Mouse (Mus musculus): ENCODE results near the gene Errfi1. TPM values are rescaled to one million over a fixed set of nuclear protein-coding genes. Genes with fewer than 3 reads are reported as not detected.
A peak's percentile ranks its signal among the peaks of the same experiment; 100 is the strongest.
"Not testable (repeated sequence)": the region's sequence is repeated elsewhere in the genome, so short reads cannot be mapped to it uniquely, and the experiment has no call there.

Errfi1 gene
- polyA plus RNA-seq, 1 experiment: 13.4 TPM

GRCm38 (mm10) chr4:150907099-150907498 is 53.4 kb downstream of the Errfi1 start:
- 87% methylated on average over 8 of the region's 8 CpGs for WGBS

GRCm38 (mm10) chr4:150908512-150908911 is 54.8 kb downstream of the Errfi1 start:
- WGBS: 68% methylated on average over 5 of the region's 5 CpGs
- DNase-seq (ENCODE audit: low read depth, low spot score): not testable (repeated sequence)

More at GRCm38 (mm10) chr4:150907099-150907498, 53.4 kb downstream of the Errfi1 start:
- DNase-seq (ENCODE audit: low read depth, low spot score): no peak

- peak; percentile 92 for DNase-seq (ENCODE audit: low read depth, low spot score)
- 1% methylated on average over 56 of the region's 56 CpGs for WGBS
Observed at GRCm38 (mm10) chr4:150909451-150910156, 55.9 kb downstream of the Errfi1 start.

GRCm38 (mm10) chr4:150910164-150910951 is 56.6 kb downstream of the Errfi1 start:
- 84% methylated on average over 19 of the region's 19 CpGs for WGBS
- no peak for DNase-seq (ENCODE audit: low read depth, low spot score)

GRCm38 (mm10) chr4:150913743-150914142 is 60.0 kb downstream of the Errfi1 start:
- WGBS: 10% methylated on average over 12 of the region's 12 CpGs
- DNase-seq (ENCODE audit: low read depth, low spot score): no peak

- WGBS: under 1% methylated on average over 48 of the region's 48 CpGs
- DNase-seq (ENCODE audit: low read depth, low spot score): peak; percentile 64
Observed at GRCm38 (mm10) chr4:150914290-150914733, 60.6 kb downstream of the Errfi1 start, which contains the start of the genes Park7 and Tnfrsf9. Gene Park7, minus strand, starts transcription at chr4:150914437. Gene Tnfrsf9, plus strand, starts transcription at chr4:150914562.

GRCm38 (mm10) chr4:150915181-150915906 is 61.6 kb downstream of the Errfi1 start:
- DNase-seq (ENCODE audit: low read depth, low spot score): no peak
- 38% methylated on average over 10 of the region's 10 CpGs for WGBS

- WGBS: 80% methylated on average over 8 of the region's 8 CpGs
- DNase-seq (ENCODE audit: low read depth, low spot score): no peak
Observed at GRCm38 (mm10) chr4:150917336-150918027, 63.8 kb downstream of the Errfi1 start.

Other genes with a start within 250 kb of the Errfi1 start
- 0.38 and 0.41 TPM in 2 replicates for gene Slc45a1, start 201.7 kb upstream of the Errfi1 start, polyA plus RNA-seq (2012; rRNA removed)
- gene Park7, start 60.5 kb downstream of the Errfi1 start, polyA plus RNA-seq (2012; rRNA removed): 124 and 128 TPM in 2 replicates
- gene Tnfrsf9, start 60.6 kb downstream of the Errfi1 start, polyA plus RNA-seq (2012; rRNA removed): 1.3 and 1.8 TPM in 2 replicates
- not detected in 2 replicates for gene Uts2, start 143.2 kb downstream of the Errfi1 start, polyA plus RNA-seq (2012; rRNA removed)
- 1.8 and 2.2 TPM in 2 replicates for gene Per3, start 190.7 kb downstream of the Errfi1 start, polyA plus RNA-seq (2012; rRNA removed)
- gene Vamp3, start 204.0 kb downstream of the Errfi1 start, polyA plus RNA-seq (2012; rRNA removed): 54.0 and 61.4 TPM in 2 replicates
- not detected in 2 replicates for gene Gm13090, start 235.7 kb downstream of the Errfi1 start, polyA plus RNA-seq (2012; rRNA removed)